Mouse (Mus musculus) heart, embryonic 14.5 days (tissue): ENCODE data around the gene Sin3b. TPM values are rescaled to one million over a fixed set of nuclear protein-coding genes. Genes with fewer than 3 reads are reported as not detected.

Source experiments
- ATAC-seq: fragments of 200-750 bp; cut with Nextera tagmentation; 2 replicates; pipeline ENCODE4 v1.8.0; 2017; ENCODE audit warnings: low read depth, moderate TSS enrichment; ENCODE audit not compliant: insufficient number of reproducible peaks, insufficient read depth, low FRiP score
- H3K27ac ChIP-seq, 2 experiments: fragments of 200-500 bp in 1 of 2; fragments of 300-500 bp in 1 of 2; sonication (generic) in 1 of 2; replicated peaks in 1 of 2; 2 replicates each; pipeline ENCODE4 v1.5.1; 2012 to 2014; ENCODE audit warnings: low read depth in 2 of 2, low read length in 2 of 2, control low read depth in 1 of 2, mild to moderate bottlenecking in 1 of 2, mixed read lengths in 1 of 2; ENCODE audit not compliant: control insufficient read depth in 1 of 2, insufficient read depth in 1 of 2
- H3K27me3 ChIP-seq: fragments of 300-500 bp; sonication (generic); 2 replicates; pipeline ENCODE4 v1.6.1; 2014; ENCODE audit warnings: mild to moderate bottlenecking, low read length, control low read depth; ENCODE audit not compliant: control insufficient read depth, insufficient read depth
- H3K36me3 ChIP-seq: fragments of 300-500 bp; sonication (generic); 2 replicates; pipeline ENCODE4 v1.6.1; 2014; ENCODE audit warnings: mild to moderate bottlenecking, control low read depth, low read length, mixed read lengths; ENCODE audit not compliant: control insufficient read depth, insufficient read depth
- H3K4me1 ChIP-seq, 2 experiments: fragments of 200-500 bp in 1 of 2; fragments of 300-500 bp in 1 of 2; sonication (generic) in 1 of 2; 2 replicates each; pipeline ENCODE4 v1.6.1; 2012 to 2014; ENCODE audit warnings: low read length in 2 of 2, control low read depth in 1 of 2, mixed read lengths in 1 of 2; ENCODE audit not compliant: control insufficient read depth in 2 of 2, insufficient read depth in 2 of 2
- H3K4me2 ChIP-seq: fragments of 300-500 bp; sonication (generic); 2 replicates; pipeline ENCODE4 v1.6.1; 2014; ENCODE audit warnings: mild to moderate bottlenecking, low read length
- H3K4me3 ChIP-seq, 2 experiments: fragments of 200-500 bp in 1 of 2; fragments of 300-500 bp in 1 of 2; sonication (generic) in 1 of 2; 2 replicates each; pipeline ENCODE4 v1.5.1; 2012 to 2014; ENCODE audit warnings: low read length in 2 of 2, mild to moderate bottlenecking in 2 of 2, control low read depth in 1 of 2, low read depth in 1 of 2, moderate library complexity in 1 of 2; ENCODE audit not compliant: control insufficient read depth in 1 of 2, insufficient read depth in 1 of 2
- H3K9ac ChIP-seq: fragments of 300-500 bp; sonication (generic); 2 replicates; pipeline ENCODE4 v1.6.1; 2014; ENCODE audit warnings: mild to moderate bottlenecking, low read length
- H3K9me3 ChIP-seq: fragments of 300-500 bp; sonication (generic); 2 replicates; pipeline ENCODE4 v1.6.1; 2016; ENCODE audit warnings: low read length, control low read depth; ENCODE audit not compliant: control insufficient read depth
- WGBS: fragments of 180-500 bp; shearing (Covaris S2); extraction: QIAGEN DNeasy Blood & Tissue Kit; methylation state at CpG from one replicate; pipeline ENCODE4 v1.1.7; 2014; 5-methylcytosine and 5-hydroxymethylcytosine counted together
- polyA plus RNA-seq: library from polyadenylated mRNA; unstranded; fragments of >200 nt; fragmentation: Nextera tagmentation; extraction: Ambion mirVana; gene quantifications from 2 replicates; pipeline ENCODE4 v1.2.1, GENCODE M21; 2014

Sin3b gene
- polyA plus RNA-seq, 1 experiment from 2014 or later: 204 TPM

DNA sequence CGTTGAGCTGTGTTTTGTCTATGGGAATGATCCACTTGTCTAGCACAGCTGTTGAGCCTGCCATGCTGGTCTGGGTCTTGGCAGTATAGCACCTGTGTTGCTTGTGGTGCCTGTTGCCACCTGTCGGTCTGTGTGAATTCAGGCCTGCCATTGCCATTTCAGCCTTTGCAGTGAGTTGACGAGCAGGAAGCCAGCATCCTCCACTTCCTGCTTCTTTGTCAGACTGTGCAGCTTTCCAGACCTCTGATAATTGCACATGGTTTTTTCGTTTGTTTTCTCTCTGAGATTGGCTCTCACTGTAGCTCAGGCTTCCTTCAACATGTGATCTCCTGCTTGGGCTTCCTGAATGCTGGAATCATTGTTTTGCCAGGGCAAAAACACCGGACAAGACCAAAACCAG lies 11.9 kb downstream of the Sin3b start:
- Histone ChIP-seq H3K9ac (no peak overlapping the region), H3K4me1 (no peaks in the 10 kb centered on the region), H3K27me3 (no peaks in the 10 kb centered on the region), H3K4me3 (no peak overlapping the region), H3K36me3 (peaks cover 98% of the 10 kb centered on the region), H3K27ac (peak overlapping the region in 1 of 2 experiments; percentile 60; a peak in 1 of 4 replicates), H3K9me3 (no peaks in the 10 kb centered on the region), H3K4me2 (no peak overlapping the region)
- WGBS: 68% methylated on average over 5 of the region's 5 CpGs
- peak; percentile 64 for ATAC-seq

DNA sequence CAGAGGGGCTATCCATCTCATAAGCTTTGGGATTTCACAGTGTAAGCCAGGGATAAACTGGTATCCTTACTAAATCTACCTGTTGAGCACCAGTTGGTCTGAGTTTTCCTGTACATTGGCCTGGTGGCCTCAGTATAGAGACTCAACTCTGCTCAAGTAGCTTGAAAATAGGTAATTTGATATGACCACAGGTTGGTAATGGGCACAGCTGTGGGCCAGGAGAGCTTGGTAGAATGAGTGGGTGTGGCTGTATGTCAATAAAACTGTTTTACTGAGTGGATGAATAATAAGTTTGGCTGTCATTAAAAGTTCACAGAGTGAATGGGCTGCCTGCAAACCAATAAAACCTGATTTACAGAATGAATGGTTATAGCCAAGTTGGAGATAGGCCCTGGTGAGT lies 13.8 kb downstream of the Sin3b start:
- Histone ChIP-seq H3K36me3 (peaks cover 93% of the 10 kb centered on the region), H3K27ac (no peak overlapping the region), H3K4me2 (no peak overlapping the region), H3K9me3 (no peaks in the 10 kb centered on the region), H3K27me3 (no peaks in the 10 kb centered on the region), H3K4me3 (no peak overlapping the region), H3K9ac (no peak overlapping the region), H3K4me1 (no peaks in the 10 kb centered on the region)
- ATAC-seq: no peak

DNA sequence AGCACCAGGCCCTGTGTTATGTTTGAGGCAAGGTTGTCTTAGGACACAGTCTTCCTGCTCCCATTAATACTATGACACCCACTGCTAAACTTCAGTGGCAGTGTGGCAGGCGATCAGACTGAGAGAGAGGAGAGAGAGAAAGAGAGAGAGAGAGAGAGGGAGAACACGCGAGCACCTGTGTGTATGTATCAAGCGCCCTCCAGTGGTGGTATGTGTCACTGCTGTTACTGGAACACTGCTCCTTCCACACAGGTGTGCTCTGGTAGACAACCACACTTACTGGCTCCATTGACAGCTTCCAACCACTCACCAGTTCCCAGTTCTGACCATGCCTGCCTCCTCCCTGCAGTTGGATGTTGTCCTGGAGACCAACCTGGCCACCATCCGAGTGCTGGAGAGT lies 23.0 kb downstream of the Sin3b start:
- Histone ChIP-seq H3K4me2 (no peak overlapping the region), H3K4me1 (no peaks in the 10 kb centered on the region), H3K36me3 (peaks cover 99% of the 10 kb centered on the region), H3K9ac (no peak overlapping the region), H3K9me3 (no peaks in the 10 kb centered on the region), H3K4me3 (no peak overlapping the region), H3K27me3 (no peaks in the 10 kb centered on the region), H3K27ac (no peak overlapping the region)
- WGBS: 49% methylated on average over 5 of the region's 5 CpGs
- ATAC-seq: no peak

DNA sequence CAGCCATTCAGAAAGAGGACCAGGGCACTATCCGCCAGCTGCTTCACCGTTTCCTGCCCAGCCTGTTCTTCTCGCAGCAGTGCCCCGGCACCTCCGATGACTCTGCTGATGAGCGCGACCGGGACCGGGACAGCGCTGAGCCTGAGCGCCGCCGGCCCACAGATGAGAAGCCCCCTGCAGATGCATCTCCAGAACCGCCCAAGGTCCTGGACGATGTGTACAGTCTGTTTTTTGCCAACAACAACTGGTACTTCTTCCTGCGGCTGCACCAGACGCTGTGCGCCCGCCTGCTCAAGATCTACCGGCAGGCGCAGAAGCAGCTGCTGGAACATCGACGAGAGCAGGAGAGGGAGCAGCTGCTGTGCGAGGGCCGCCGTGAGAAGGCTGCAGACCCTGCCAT lies 26.8 kb downstream of the Sin3b start:
- 88% methylated on average over 26 of the region's 26 CpGs for WGBS
- H3K9me3 ChIP-seq: no peaks in the 10 kb centered on the region
- no peaks in the 10 kb centered on the region for H3K27me3 ChIP-seq
- H3K27ac ChIP-seq: no peak overlapping the region
- no peak overlapping the region for H3K4me3 ChIP-seq
- peaks cover 100% of the 10 kb centered on the region for H3K36me3 ChIP-seq
- no peak overlapping the region for H3K4me2 ChIP-seq
- ATAC-seq: no peak
- no peaks in the 10 kb centered on the region for H3K4me1 ChIP-seq
- H3K9ac ChIP-seq: no peak overlapping the region

DNA sequence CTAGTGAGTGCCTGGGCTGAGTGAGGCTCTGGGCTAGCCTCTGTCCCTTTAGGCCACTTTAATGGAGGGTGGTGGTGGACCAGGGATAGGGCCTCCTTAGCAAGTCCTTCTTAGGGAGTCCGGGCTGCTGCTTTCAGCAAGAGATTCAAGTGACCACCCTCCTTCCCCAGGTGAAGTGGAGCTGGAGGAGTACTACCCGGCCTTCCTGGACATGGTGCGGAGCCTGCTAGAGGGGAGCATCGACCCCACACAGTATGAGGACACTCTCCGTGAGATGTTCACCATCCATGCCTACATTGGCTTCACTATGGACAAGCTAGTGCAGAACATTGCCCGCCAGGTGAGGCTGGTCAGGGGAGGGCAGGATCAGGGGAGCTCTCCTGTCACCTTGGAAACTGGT lies 27.2 kb downstream of the Sin3b start:
- no peak overlapping the region for H3K9ac ChIP-seq
- ATAC-seq: no peak
- H3K4me2 ChIP-seq: no peak overlapping the region
- no peaks in the 10 kb centered on the region for H3K27me3 ChIP-seq
- H3K27ac ChIP-seq: no peak overlapping the region
- H3K9me3 ChIP-seq: no peaks in the 10 kb centered on the region
- 95% methylated on average over 6 of the region's 6 CpGs for WGBS
- H3K4me3 ChIP-seq: no peak overlapping the region
- H3K4me1 ChIP-seq: no peaks in the 10 kb centered on the region
- peaks cover 97% of the 10 kb centered on the region for H3K36me3 ChIP-seq

DNA sequence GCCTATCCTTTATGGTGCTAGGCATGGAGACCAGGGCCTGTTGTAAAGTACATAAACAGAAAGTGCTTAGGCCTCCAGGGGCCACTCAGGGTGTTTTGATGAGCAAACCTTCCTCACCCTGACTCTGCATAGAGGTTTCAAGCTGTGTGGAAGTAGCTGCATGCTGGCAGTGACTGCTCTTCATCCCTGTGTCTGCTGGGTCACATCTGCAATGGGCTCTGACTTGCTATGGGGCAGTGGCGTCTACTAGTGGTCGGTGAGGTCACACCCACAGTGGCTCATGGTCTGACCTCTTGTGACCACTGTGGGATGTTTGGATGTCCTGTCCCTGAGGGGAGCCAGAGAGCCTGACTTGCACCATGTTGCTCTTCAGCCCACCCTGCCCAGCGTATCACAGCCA lies 28.0 kb downstream of the Sin3b start:
- 86% methylated on average over 3 of the region's 3 CpGs for WGBS
- H3K27me3 ChIP-seq: no peaks in the 10 kb centered on the region
- H3K4me2 ChIP-seq: no peak overlapping the region
- no peak overlapping the region for H3K4me3 ChIP-seq
- H3K4me1 ChIP-seq: no peaks in the 10 kb centered on the region
- peaks cover 97% of the 10 kb centered on the region for H3K36me3 ChIP-seq
- no peak overlapping the region for H3K9ac ChIP-seq
- H3K9me3 ChIP-seq: no peaks in the 10 kb centered on the region
- ATAC-seq: no peak
- no peak overlapping the region for H3K27ac ChIP-seq

DNA sequence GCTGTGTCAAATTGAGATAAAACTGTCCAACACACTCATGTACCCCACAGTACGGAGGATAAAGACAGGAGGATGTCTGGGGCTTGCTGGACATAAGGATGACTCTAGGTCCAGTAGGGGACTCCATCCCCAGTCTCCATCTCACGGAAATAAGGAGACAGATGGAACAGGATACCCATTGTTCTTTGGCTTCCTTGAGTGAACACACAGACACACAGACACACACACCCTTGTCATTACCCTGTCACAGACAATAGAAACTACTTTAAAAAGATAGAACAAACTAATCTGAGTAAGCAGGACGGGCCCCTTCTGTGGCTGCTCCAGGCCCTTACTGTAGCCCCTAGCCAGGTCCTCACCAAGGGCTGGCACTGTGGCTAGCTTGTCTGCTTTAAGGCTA lies 29.2 kb downstream of the Sin3b start:
- Histone ChIP-seq H3K36me3 (peaks cover 97% of the 10 kb centered on the region), H3K27me3 (no peaks in the 10 kb centered on the region), H3K9me3 (no peaks in the 10 kb centered on the region), H3K4me3 (no peak overlapping the region), H3K4me2 (no peak overlapping the region), H3K9ac (no peak overlapping the region), H3K27ac (no peak overlapping the region), H3K4me1 (no peaks in the 10 kb centered on the region)
- WGBS: 66% methylated on average over 3 of the region's 3 CpGs
- no peak for ATAC-seq

DNA sequence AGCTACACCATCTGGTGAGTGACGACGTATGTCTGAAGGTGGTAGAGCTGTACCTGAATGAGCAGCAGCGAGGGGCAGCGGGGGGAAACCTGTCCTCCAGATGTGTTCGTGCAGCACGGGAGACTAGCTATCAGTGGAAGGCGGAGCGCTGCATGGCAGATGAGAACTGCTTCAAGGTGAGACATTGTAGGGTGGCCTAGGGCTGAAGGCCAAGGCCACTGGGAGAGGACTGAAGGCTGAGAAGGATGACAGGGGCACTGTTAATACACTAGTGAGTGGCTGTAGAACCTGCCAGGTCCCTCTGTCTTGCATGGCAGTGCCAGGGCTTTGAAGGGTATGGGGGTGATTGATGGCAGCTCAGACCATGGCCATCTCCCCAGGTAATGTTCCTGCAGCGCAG lies 30.1 kb downstream of the Sin3b start:
- Histone ChIP-seq H3K36me3 (peaks cover 97% of the 10 kb centered on the region), H3K27ac (no peak overlapping the region), H3K4me1 (no peaks in the 10 kb centered on the region), H3K27me3 (no peaks in the 10 kb centered on the region), H3K9ac (no peak overlapping the region), H3K9me3 (no peaks in the 10 kb centered on the region), H3K4me3 (no peak overlapping the region), H3K4me2 (no peak overlapping the region)
- ATAC-seq: no peak
- WGBS: 98% methylated on average over 9 of the region's 9 CpGs
